Mouse (Mus musculus) E14TG2a.4 (cell line): ENCODE measurements around the gene Ptbp3.

Source experiments
- CTCF ChIP-seq: conservative IDR thresholded peaks from 2 replicates; pipeline ENCODE4 v1.5.1; 2014; ENCODE audit warnings: low read length
- NANOG ChIP-seq: IDR thresholded peaks from 2 replicates; pipeline ENCODE4 v1.6.1; 2014; ENCODE audit warnings: borderline replicate concordance, low read length, mixed read lengths
- POU5F1 ChIP-seq: IDR thresholded peaks from 2 replicates; pipeline ENCODE4 v1.6.1; 2014; ENCODE audit warnings: low read length, borderline replicate concordance

- TF ChIP-seq CTCF, result no peak
- TF ChIP-seq POU5F1, result no peak
- no peak for TF ChIP-seq NANOG
Observed at GRCm38 (mm10) chr4:59465449-59465848, 83.7 kb downstream of the Ptbp3 start.
